Mouse (Mus musculus) liver, embryonic 14.5 days (tissue): ENCODE results near the gene Nt5c2. TPM values are rescaled to one million over a fixed set of nuclear protein-coding genes. Genes with fewer than 3 reads are reported as not detected.

Experiments
- ATAC-seq: fragments of 200-750 bp; cut with Nextera tagmentation; 2 replicates; pipeline ENCODE4 v1.8.0; 2017; ENCODE audit warnings: moderate number of reproducible peaks, mild to moderate bottlenecking, moderate library complexity; ENCODE audit not compliant: insufficient read depth
- DNase-seq, 3 experiments: peaks; one replicate each; pipeline ENCODE4 v3.0.0-alpha.2; 2012 to 2013; ENCODE audit warnings: low read depth in 3 of 3, low spot score in 3 of 3
- H3K27ac ChIP-seq: fragments of 300-500 bp; sonication (generic); 2 replicates; pipeline ENCODE4 v1.5.1; 2014; ENCODE audit warnings: moderate library complexity, mild to moderate bottlenecking, control low read depth, inconsistent platforms
- H3K27me3 ChIP-seq: fragments of 300-500 bp; sonication (generic); 2 replicates; pipeline ENCODE4 v1.6.1; 2014; ENCODE audit warnings: mild to moderate bottlenecking, low read length, moderate library complexity; ENCODE audit not compliant: control insufficient read depth, insufficient read depth
- H3K36me3 ChIP-seq: fragments of 300-500 bp; sonication (generic); replicated peaks from 2 replicates; pipeline ENCODE4 v1.6.1; 2014; ENCODE audit warnings: low read depth; ENCODE audit not compliant: control insufficient read depth, insufficient read depth
- H3K4me1 ChIP-seq, 2 experiments: fragments of 200-500 bp in 1 of 2; fragments of 300-500 bp in 1 of 2; sonication (generic) in 1 of 2; replicated peaks; 2 replicates each; pipeline ENCODE4 v1.6.1; 2012 to 2014; ENCODE audit warnings: antibody characterized with exemption in 1 of 2, inconsistent platforms in 1 of 2, low read length in 1 of 2; ENCODE audit not compliant: control insufficient read depth in 2 of 2, insufficient read depth in 2 of 2
- H3K4me2 ChIP-seq: fragments of 300-500 bp; sonication (generic); 2 replicates; pipeline ENCODE4 v1.6.1; 2014; ENCODE audit warnings: low read depth, mild to moderate bottlenecking, control low read depth, moderate library complexity
- H3K4me3 ChIP-seq, 2 experiments: fragments of 200-500 bp in 1 of 2; fragments of 300-500 bp in 1 of 2; sonication (generic) in 1 of 2; 2 replicates each; pipeline ENCODE4 v1.5.1; 2012 to 2014; ENCODE audit warnings: low read depth in 2 of 2, low read length in 2 of 2, mild to moderate bottlenecking in 2 of 2, control low read depth in 1 of 2, inconsistent platforms in 1 of 2, moderate library complexity in 1 of 2; ENCODE audit not compliant: insufficient read depth in 1 of 2
- H3K9ac ChIP-seq: fragments of 300-500 bp; sonication (generic); replicated peaks from 2 replicates; pipeline ENCODE4 v1.6.1; 2014; ENCODE audit warnings: mild to moderate bottlenecking, control low read depth, moderate library complexity
- H3K9me3 ChIP-seq: fragments of 300-500 bp; sonication (generic); 2 replicates; pipeline ENCODE4 v1.6.1; 2016; ENCODE audit warnings: low read length, mixed read lengths; ENCODE audit not compliant: control insufficient read depth
- CTCF ChIP-seq: IDR thresholded peaks from 2 replicates; pipeline ENCODE4 v1.5.1; 2016; ENCODE audit warnings: antibody characterized with exemption, low read depth, control low read depth
- EP300 ChIP-seq: IDR thresholded peaks from 2 replicates; pipeline ENCODE4 v1.6.1; 2016; ENCODE audit warnings: antibody characterized with exemption, low read depth
- WGBS: fragments of 180-500 bp; shearing (Covaris S2); extraction: QIAGEN DNeasy Blood & Tissue Kit; methylation state at CpG from one replicate; pipeline ENCODE4 v1.1.7; 2014; ENCODE audit not compliant: insufficient replicate concordance; 5-methylcytosine and 5-hydroxymethylcytosine counted together
- polyA plus RNA-seq, 2 experiments: library from polyadenylated mRNA; depleted of rRNA in 1 of 2; stranded (reverse) in 1 of 2; unstranded in 1 of 2; fragments of >200 nt; fragmentation: Nextera tagmentation in 1 of 2; extraction: Ambion mirVana in 1 of 2; gene quantifications; 2 replicates each; pipeline versions ENCODE4 v1.2.1 to v1.2.3; 2012 to 2014

The Nt5c2 gene
- polyA plus RNA-seq, 2 experiments: 14.9 to 45.0 TPM

GRCm38 (mm10) chr19:46920571-46920970 is 94.4 kb downstream of the Nt5c2 start:
- no peak for ATAC-seq
- no peak overlapping the region for H3K4me3 ChIP-seq

GRCm38 (mm10) chr19:46915406-46916080 is 99.4 kb downstream of the Nt5c2 start:
- Histone ChIP-seq H3K4me3 (no peak overlapping the region), H3K36me3 (no peaks in the 10 kb centered on the region), H3K27ac (no peak overlapping the region), H3K4me2 (no peak overlapping the region), H3K9me3 (no peaks in the 10 kb centered on the region), H3K9ac (no peak overlapping the region), H3K4me1 (peaks cover 16 to 22% of the 10 kb centered on the region in 2 experiments), H3K27me3 (no peaks in the 10 kb centered on the region)
- ATAC-seq: no peak
- 71% methylated on average over 9 of the region's 9 CpGs for WGBS
- no peak for DNase-seq
- TF ChIP-seq CTCF: no peak
- no peak for TF ChIP-seq EP300

More at GRCm38 (mm10) chr19:46920571-46920970, 94.4 kb downstream of the Nt5c2 start:
- Histone ChIP-seq H3K9ac (no peak overlapping the region), H3K4me2 (no peak overlapping the region), H3K27me3 (no peaks in the 10 kb centered on the region), H3K36me3 (no peaks in the 10 kb centered on the region), H3K27ac (no peak overlapping the region), H3K4me1 (0 out of 4 replicates have a peak, but pooled peaks cover 0 to 2% of the 10 kb centered on the region in 2 experiments), H3K9me3 (no peaks in the 10 kb centered on the region)
- no peak for DNase-seq
- no peak for TF ChIP-seq EP300
- no peak for TF ChIP-seq CTCF
- WGBS: 77% methylated on average over 6 of the region's 6 CpGs

- Histone ChIP-seq H3K36me3 (no peaks in the 10 kb centered on the region), H3K9ac (no peak overlapping the region), H3K4me3 (no peak overlapping the region), H3K9me3 (no peaks in the 10 kb centered on the region), H3K27me3 (no peaks in the 10 kb centered on the region), H3K4me1 (peaks cover 24 to 26% of the 10 kb centered on the region in 2 experiments), H3K27ac (no peak overlapping the region), H3K4me2 (no peak overlapping the region)
- TF ChIP-seq CTCF (no peak), EP300 (no peak)
- WGBS: 86% methylated on average over 11 of the region's 11 CpGs
- ATAC-seq (no peak), DNase-seq (no peak)
Observed at GRCm38 (mm10) chr19:46913626-46914025, 101.3 kb downstream of the Nt5c2 start.

- Histone ChIP-seq H3K4me2 (peak overlapping the region; percentile 23), H3K4me3 (no peak overlapping the region), H3K27ac (no peak overlapping the region; the same call in 1 of the 2 replicates), H3K27me3 (no peaks in the 10 kb centered on the region), H3K9ac (0 out of 2 replicates have a peak overlapping the region, but pooled peaks have one; percentile 16), H3K4me1 (peaks cover 33 to 34% of the 10 kb centered on the region in 2 experiments), H3K9me3 (no peaks in the 10 kb centered on the region), H3K36me3 (no peaks in the 10 kb centered on the region)
- peak in 1 of 3 experiments; percentile 26 for DNase-seq
- 21% methylated on average over 3 of the region's 3 CpGs for WGBS
- TF ChIP-seq CTCF: no peak
- TF ChIP-seq EP300: peak; percentile 73
- no peak for ATAC-seq
Observed at GRCm38 (mm10) chr19:46911492-46911891, 103.5 kb downstream of the Nt5c2 start.

GRCm38 (mm10) chr19:46908977-46909376 is 106.0 kb downstream of the Nt5c2 start:
- no peak overlapping the region for H3K4me2 ChIP-seq
- H3K9ac ChIP-seq: no peak overlapping the region
- H3K9me3 ChIP-seq: no peaks in the 10 kb centered on the region
- H3K27ac ChIP-seq: peak overlapping the region; percentile 13; the same call in 1 of the 2 replicates
- H3K27me3 ChIP-seq: no peaks in the 10 kb centered on the region
- TF ChIP-seq CTCF (no peak), EP300 (no peak)
- H3K4me3 ChIP-seq: no peak overlapping the region
- 91% methylated on average over 4 of the region's 4 CpGs for WGBS
- H3K36me3 ChIP-seq: no peaks in the 10 kb centered on the region; the same call in 1 of the 2 replicates
- DNase-seq (no peak), ATAC-seq (no peak)
- H3K4me1 ChIP-seq: peaks cover 56 to 59% of the 10 kb centered on the region in 2 experiments
